Mouse (Mus musculus): ENCODE measurements around the gene Wdr73. TPM values are rescaled to one million over a fixed set of nuclear protein-coding genes. Genes with fewer than 3 reads are reported as not detected.

The Wdr73 gene
- total and polyA plus RNA-seq, 2 experiments from 2014 or later = 12.4 to 22.4 TPM

DNA sequence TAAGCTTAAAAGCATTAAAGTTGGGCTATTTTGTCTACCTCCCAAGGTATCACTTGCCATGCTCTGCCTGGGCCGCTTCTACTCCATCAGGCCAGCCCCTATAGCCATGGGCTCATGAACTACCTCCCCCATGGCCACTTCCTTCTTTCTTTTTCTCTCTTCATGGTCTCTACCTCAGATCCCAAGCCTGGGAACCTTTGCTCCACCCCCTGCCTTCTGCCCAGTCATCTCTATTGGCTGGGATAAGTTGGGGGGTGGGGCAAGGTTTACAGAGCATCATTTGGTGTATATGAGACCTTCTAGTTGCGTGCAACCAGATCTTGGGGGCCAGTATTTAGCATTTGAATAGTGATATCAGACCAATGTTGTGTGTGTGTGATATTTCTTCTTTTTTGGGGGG is 38.6 kb downstream of the Wdr73 start:
- peaks cover 34% of the 10 kb centered on the region for H3K36me3 ChIP-seq (replicated peaks; ENCODE audit: control insufficient read depth, insufficient read depth, low read length)
- TF ChIP-seq EP300 (IDR thresholded peaks at IDR 0.05; ENCODE audit: low read depth) (no peak), CTCF (IDR thresholded peaks at IDR 0.05; ENCODE audit: low read depth) (no peak)
- ATAC-seq (ENCODE audit: insufficient read depth, low read depth) (no peak), DNase-seq (ENCODE audit: low spot score) (no peak)
- no peak overlapping the region for H3K4me2 ChIP-seq (ENCODE audit: low read depth, low read length)
- H3K27me3 ChIP-seq (ENCODE audit: control insufficient read depth, insufficient read depth, low read length) = no peaks in the 10 kb centered on the region
- H3K4me3 ChIP-seq (ENCODE audit: low read depth, low read length) = no peak overlapping the region
- no peak overlapping the region for H3K9ac ChIP-seq (replicated peaks; ENCODE audit: low read depth, low read length)
- 86% methylated on average over 2 of the region's 2 CpGs for WGBS
- peaks cover 32% of the 10 kb centered on the region for H3K4me1 ChIP-seq (ENCODE audit: control insufficient read depth, insufficient read depth)
- no peak overlapping the region for H3K27ac ChIP-seq (ENCODE audit: low read depth)
- no peaks in the 10 kb centered on the region for H3K9me3 ChIP-seq (replicated peaks; ENCODE audit: control insufficient read depth, low read length)

DNA sequence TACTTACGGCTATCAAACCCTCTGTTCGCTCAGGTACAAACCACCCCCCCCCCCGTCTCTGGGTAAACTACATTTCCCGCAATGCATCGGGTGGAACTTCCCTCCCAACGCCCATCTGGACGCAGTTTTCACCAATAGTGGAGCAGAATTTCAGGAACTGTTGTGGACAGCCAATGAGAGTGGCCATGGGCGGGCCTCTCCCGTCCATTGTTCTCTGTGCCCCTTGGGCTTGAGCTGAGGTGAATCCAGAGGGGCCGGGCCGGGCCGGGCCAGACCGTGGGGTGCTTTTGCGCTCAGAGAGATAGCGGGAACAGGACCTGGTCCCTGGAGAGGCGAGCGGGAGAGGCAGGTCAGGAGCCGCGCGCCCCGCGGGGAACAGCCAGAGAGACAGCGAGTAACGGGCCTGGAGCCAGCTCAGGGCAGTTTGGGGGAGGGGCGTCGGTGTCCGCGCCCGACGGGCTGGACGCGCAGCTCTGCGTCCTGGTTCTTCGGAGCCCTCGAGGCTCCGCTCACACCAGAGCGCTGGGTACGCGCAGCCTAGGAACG is 40.3 kb downstream of the Wdr73 start, which contains the start of gene Zscan2:
Gene Zscan2, plus strand, starts transcription at position 192 of the 546 bp plus-strand sequence.
- DNase-seq (ENCODE audit: low spot score) (peak; percentile 97), ATAC-seq (ENCODE audit: insufficient read depth, low read depth) (peak; percentile 97)
- no peaks in the 10 kb centered on the region for H3K27me3 ChIP-seq (ENCODE audit: control insufficient read depth, insufficient read depth, low read length)
- peaks cover 25% of the 10 kb centered on the region for H3K36me3 ChIP-seq (replicated peaks; ENCODE audit: control insufficient read depth, insufficient read depth, low read length)
- H3K4me3 ChIP-seq (ENCODE audit: low read depth, low read length) = peak within 1 kb of the TSS; percentile 89
- peak within 1 kb of the TSS; percentile 76 for H3K4me2 ChIP-seq (ENCODE audit: low read depth, low read length)
- peak within 1 kb of the TSS; percentile 93 for H3K27ac ChIP-seq (ENCODE audit: low read depth)
- peak; percentile 33; the same call in 1 of the 2 replicates for TF ChIP-seq EP300 (IDR thresholded peaks at IDR 0.05; ENCODE audit: low read depth)
- no peak for TF ChIP-seq CTCF (IDR thresholded peaks at IDR 0.05; ENCODE audit: low read depth)
- under 1% methylated on average over 40 of the region's 40 CpGs for WGBS
- H3K9ac ChIP-seq (replicated peaks; ENCODE audit: low read depth, low read length) = peak within 1 kb of the TSS; percentile 88
- H3K4me1 ChIP-seq (ENCODE audit: control insufficient read depth, insufficient read depth) = peaks cover 29% of the 10 kb centered on the region
- H3K9me3 ChIP-seq (replicated peaks; ENCODE audit: control insufficient read depth, low read length) = no peaks in the 10 kb centered on the region

DNA sequence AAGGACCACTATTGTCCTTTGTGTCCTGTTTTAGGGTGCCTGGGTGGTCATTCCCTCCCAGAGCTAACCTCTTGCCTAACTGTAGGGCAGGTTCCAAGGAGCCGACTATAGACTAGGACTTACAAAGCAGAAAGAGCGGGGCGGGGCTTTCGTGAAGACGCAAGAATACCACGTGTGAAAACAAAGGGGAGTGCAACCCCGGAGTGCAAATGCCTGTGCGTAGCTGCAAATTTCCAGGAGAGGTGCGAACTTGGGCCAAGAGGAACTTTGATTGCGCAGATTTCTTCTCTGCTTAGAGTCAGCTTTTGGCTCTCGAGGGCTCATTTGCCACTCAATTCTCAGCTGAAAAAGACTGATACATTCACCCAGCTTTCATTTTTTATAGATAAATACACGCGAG is 40.8 kb downstream of the Wdr73 start:
- Histone ChIP-seq H3K4me2 (ENCODE audit: low read depth, low read length) (peak overlapping the region; percentile 76), H3K36me3 (replicated peaks; ENCODE audit: control insufficient read depth, insufficient read depth, low read length) (peaks cover 19% of the 10 kb centered on the region), H3K4me3 (ENCODE audit: low read depth, low read length) (peak overlapping the region; percentile 89), H3K9ac (replicated peaks; ENCODE audit: low read depth, low read length) (0 out of 2 replicates have a peak overlapping the region, but pooled peaks have one; percentile 22), H3K27me3 (ENCODE audit: control insufficient read depth, insufficient read depth, low read length) (no peaks in the 10 kb centered on the region), H3K27ac (ENCODE audit: low read depth) (no peak overlapping the region), H3K4me1 (ENCODE audit: control insufficient read depth, insufficient read depth) (peaks cover 23% of the 10 kb centered on the region), H3K9me3 (replicated peaks; ENCODE audit: control insufficient read depth, low read length) (no peaks in the 10 kb centered on the region)
- ATAC-seq (ENCODE audit: insufficient read depth, low read depth) (peak; percentile 39), DNase-seq (ENCODE audit: low spot score) (peak; percentile 55)
- TF ChIP-seq CTCF (IDR thresholded peaks at IDR 0.05; ENCODE audit: low read depth) = no peak
- no peak for TF ChIP-seq EP300 (IDR thresholded peaks at IDR 0.05; ENCODE audit: low read depth)
- WGBS = under 1% methylated on average over 13 of the region's 13 CpGs

DNA sequence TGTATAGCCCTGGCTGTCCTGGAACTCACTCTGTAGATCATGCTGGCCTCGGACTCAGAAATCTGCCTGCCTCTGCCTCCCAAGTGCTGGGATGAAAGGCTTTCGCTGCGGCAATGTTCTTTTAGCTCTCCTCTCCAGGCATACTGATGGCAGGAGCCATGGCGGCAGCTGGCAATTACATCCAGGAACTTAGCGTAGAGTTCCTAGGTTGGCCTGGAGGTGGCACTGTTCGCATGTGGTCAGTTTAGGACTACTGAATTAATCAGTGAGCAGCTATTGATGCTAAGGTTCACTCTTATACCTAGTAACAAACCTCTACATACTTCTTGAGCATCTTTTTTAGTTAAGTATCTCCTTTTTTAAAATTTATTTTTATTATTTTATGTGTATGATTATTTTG is 43.9 kb downstream of the Wdr73 start:
- no peak overlapping the region for H3K4me3 ChIP-seq (ENCODE audit: low read depth, low read length)
- DNase-seq (ENCODE audit: low spot score) = peak; percentile 71
- ATAC-seq (ENCODE audit: insufficient read depth, low read depth) = no peak
- no peaks in the 10 kb centered on the region for H3K36me3 ChIP-seq (replicated peaks; ENCODE audit: control insufficient read depth, insufficient read depth, low read length)
- peaks cover 8% of the 10 kb centered on the region for H3K4me1 ChIP-seq (ENCODE audit: control insufficient read depth, insufficient read depth)
- H3K27ac ChIP-seq (ENCODE audit: low read depth) = no peak overlapping the region
- no peak overlapping the region for H3K4me2 ChIP-seq (ENCODE audit: low read depth, low read length)
- WGBS = 11% methylated on average over 6 of the region's 6 CpGs
- H3K9ac ChIP-seq (replicated peaks; ENCODE audit: low read depth, low read length) = no peak overlapping the region
- TF ChIP-seq CTCF (IDR thresholded peaks at IDR 0.05; ENCODE audit: low read depth) (peak; percentile 88), EP300 (IDR thresholded peaks at IDR 0.05; ENCODE audit: low read depth) (no peak)
- no peaks in the 10 kb centered on the region for H3K9me3 ChIP-seq (replicated peaks; ENCODE audit: control insufficient read depth, low read length)
- no peaks in the 10 kb centered on the region for H3K27me3 ChIP-seq (ENCODE audit: control insufficient read depth, insufficient read depth, low read length)

DNA sequence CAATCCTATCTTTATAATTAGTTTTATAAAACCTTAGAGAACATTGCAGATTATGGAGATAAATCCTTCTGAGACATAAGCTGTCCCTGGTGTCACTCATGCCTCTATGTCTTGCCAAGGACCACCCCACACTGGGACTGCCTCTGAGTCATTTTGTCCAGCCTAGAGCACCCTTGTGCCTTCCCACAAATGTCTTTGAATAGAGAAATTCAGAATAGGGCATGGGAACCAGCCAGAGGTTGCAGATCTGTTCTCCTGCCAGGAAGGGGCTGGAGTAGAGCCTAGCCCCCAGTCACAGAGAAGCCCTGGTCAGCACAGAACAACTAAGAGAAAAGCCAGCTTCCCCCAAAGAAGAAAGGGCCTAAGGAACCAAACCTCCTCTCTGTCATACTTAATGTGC is 45.8 kb downstream of the Wdr73 start:
- no peak for TF ChIP-seq EP300 (IDR thresholded peaks at IDR 0.05; ENCODE audit: low read depth)
- TF ChIP-seq CTCF (IDR thresholded peaks at IDR 0.05; ENCODE audit: low read depth) = no peak
- H3K27me3 ChIP-seq (ENCODE audit: control insufficient read depth, insufficient read depth, low read length) = no peaks in the 10 kb centered on the region
- H3K9me3 ChIP-seq (replicated peaks; ENCODE audit: control insufficient read depth, low read length) = no peaks in the 10 kb centered on the region
- no peaks in the 10 kb centered on the region for H3K36me3 ChIP-seq (replicated peaks; ENCODE audit: control insufficient read depth, insufficient read depth, low read length)
- H3K4me1 ChIP-seq (ENCODE audit: control insufficient read depth, insufficient read depth) = no peaks in the 10 kb centered on the region
- DNase-seq (ENCODE audit: low spot score) = no peak
- no peak overlapping the region for H3K27ac ChIP-seq (ENCODE audit: low read depth)
- H3K9ac ChIP-seq (replicated peaks; ENCODE audit: low read depth, low read length) = no peak overlapping the region
- H3K4me2 ChIP-seq (ENCODE audit: low read depth, low read length) = no peak overlapping the region
- no peak overlapping the region for H3K4me3 ChIP-seq (ENCODE audit: low read depth, low read length)
- ATAC-seq (ENCODE audit: insufficient read depth, low read depth) = no peak

DNA sequence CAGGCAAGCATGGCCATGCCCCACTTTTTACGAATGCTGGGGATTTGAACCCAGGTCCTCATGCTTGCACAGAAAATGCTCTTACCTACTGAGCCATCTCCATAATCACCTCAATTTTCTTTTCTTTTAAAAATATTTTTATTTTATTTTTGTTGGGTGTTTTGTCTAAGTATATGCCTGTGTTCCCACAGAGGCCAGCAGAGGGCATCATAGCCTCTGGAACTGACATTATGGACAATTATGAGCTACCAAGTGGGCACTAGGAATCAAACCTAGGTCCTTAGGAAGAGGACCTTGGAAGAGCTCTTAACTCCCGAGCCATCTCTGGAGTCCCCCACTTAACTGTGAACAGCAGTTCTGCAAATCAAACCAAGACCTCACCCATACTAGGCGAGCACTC is 47.9 kb downstream of the Wdr73 start:
- H3K27ac ChIP-seq (ENCODE audit: low read depth) = no peak overlapping the region
- H3K4me3 ChIP-seq (ENCODE audit: low read depth, low read length) = no peak overlapping the region
- H3K36me3 ChIP-seq (replicated peaks; ENCODE audit: control insufficient read depth, insufficient read depth, low read length) = no peaks in the 10 kb centered on the region
- H3K9ac ChIP-seq (replicated peaks; ENCODE audit: low read depth, low read length) = no peak overlapping the region
- H3K9me3 ChIP-seq (replicated peaks; ENCODE audit: control insufficient read depth, low read length) = no peaks in the 10 kb centered on the region
- no peaks in the 10 kb centered on the region for H3K27me3 ChIP-seq (ENCODE audit: control insufficient read depth, insufficient read depth, low read length)
- 95% methylated on average over 3 of the region's 3 CpGs for WGBS
- TF ChIP-seq CTCF (IDR thresholded peaks at IDR 0.05; ENCODE audit: low read depth) (no peak), EP300 (IDR thresholded peaks at IDR 0.05; ENCODE audit: low read depth) (no peak)
- peaks cover 3% of the 10 kb centered on the region; the same call in 1 of the 2 replicates for H3K4me1 ChIP-seq (ENCODE audit: control insufficient read depth, insufficient read depth)
- ATAC-seq (ENCODE audit: insufficient read depth, low read depth) (no peak), DNase-seq (ENCODE audit: low spot score) (no peak)
- no peak overlapping the region for H3K4me2 ChIP-seq (ENCODE audit: low read depth, low read length)

Data from heart, postnatal 0 days (tissue).